ENCODE assay signal across 30 mouse cellular contexts in genomic region chr2:71634471-71634870, GRCm38 (mm10).
DNase-seq lines count a peak whose midpoint lies in the region; ATAC-seq and TF ChIP-seq lines count a peak whose summit lies in the region.
"Had no signal": no experiment of that assay in that cellular context is flagged by ENCODE, and none has a peak within 500 bp of the region (broad histone marks: within the 10 kb centered on the region; RNA-seq: fewer than 3 reads in every experiment).

No protein-coding gene starts in this region.

- DNase-seq in heart, adult 11 months = peak; percentile 55
- no peak for DNase-seq in heart, postnatal 14 days
- peak; percentile 28 for DNase-seq in 416B (ENCODE audit: low read depth)
- DNase-seq in brain, adult 2 months (ENCODE audit: low read depth, low spot score) = peak; percentile 66
- no peak for DNase-seq in stomach, postnatal 0 days (ENCODE audit: low spot score)
- no peak for DNase-seq in thymus, postnatal 10 days (ENCODE audit: low spot score in 2 of 2)
- DNase-seq: adrenal gland, adult 8-10 months; adrenal gland, postnatal 25 days; cerebellum, adult 11 months; cerebellum, adult 2 months; cerebellum, adult 9-11 months; cerebellum, postnatal 25 days; embryo, embryonic 11 days; gastrocnemius, postnatal 10 days; gastrocnemius, postnatal 36 days; heart, adult 18-20 months; heart, postnatal 36 days; kidney, adult 11 months had no signal

- no peak for TF ChIP-seq CTCF in stomach, postnatal 0 days (IDR thresholded peaks at IDR 0.05; ENCODE audit: low read depth)

- no peaks in the 10 kb centered on the region for H3K9me3 ChIP-seq in stomach, postnatal 0 days (ENCODE audit: control insufficient read depth, low read length)
- H3K9me3 ChIP-seq: embryonic facial prominence, embryonic 10.5 days; embryonic facial prominence, embryonic 13.5 days; forebrain, embryonic 12.5 days; forebrain, embryonic 15.5 days; heart, embryonic 13.5 days; hindbrain, embryonic 13.5 days; intestine, embryonic 15.5 days had no signal

- H3K4me2 ChIP-seq in stomach, postnatal 0 days (replicated peaks; ENCODE audit: low read depth) = no peak overlapping the region
- H3K4me2 ChIP-seq: embryonic facial prominence, embryonic 13.5 days; forebrain, embryonic 12.5 days; forebrain, embryonic 15.5 days; heart, embryonic 13.5 days; hindbrain, embryonic 13.5 days; intestine, embryonic 15.5 days had no signal

- ATAC-seq in megakaryocyte, adult 5-6 weeks (ENCODE audit: poor library complexity, severe bottlenecking) = peak; percentile 56; the same call in 1 of the 2 replicates
- ATAC-seq in stomach, postnatal 0 days (ENCODE audit: low FRiP score, low TSS enrichment) = no peak
- ATAC-seq: activated CD4-positive, CD25-positive, alpha-beta regulatory T cell, adult 4 months; forebrain, embryonic 15.5 days; hindbrain, embryonic 16.5 days; intestine, embryonic 15.5 days had no signal

- H3K9ac ChIP-seq in stomach, postnatal 0 days (ENCODE audit: low read length) = no peak overlapping the region
- H3K9ac ChIP-seq: embryonic facial prominence, embryonic 13.5 days; forebrain, embryonic 12.5 days; forebrain, embryonic 15.5 days; heart, embryonic 13.5 days; hindbrain, embryonic 13.5 days; intestine, embryonic 15.5 days had no signal

- H3K4me3 ChIP-seq in stomach, postnatal 0 days (ENCODE audit: low read depth, low read length) = no peak overlapping the region
- H3K4me3 ChIP-seq: embryonic facial prominence, embryonic 10.5 days; embryonic facial prominence, embryonic 13.5 days; erythroblast, embryonic 14.5 days; forebrain, embryonic 12.5 days; forebrain, embryonic 15.5 days; heart, embryonic 13.5 days; hindbrain, embryonic 10.5 days; hindbrain, embryonic 13.5 days; intestine, embryonic 15.5 days had no signal

- TF ChIP-seq EP300 in stomach, postnatal 0 days (optimal IDR thresholded peaks at IDR 0.05) = no peak

- H3K4me1 ChIP-seq in stomach, postnatal 0 days (replicated peaks; ENCODE audit: control insufficient read depth, insufficient read depth) = no peaks in the 10 kb centered on the region

- 58% methylated on average over 3 of the region's 3 CpGs for WGBS in stomach, postnatal 0 days

- H3K27me3 ChIP-seq in stomach, postnatal 0 days (ENCODE audit: control insufficient read depth, insufficient read depth, low read length) = no peaks in the 10 kb centered on the region
- H3K27me3 ChIP-seq: forebrain, embryonic 15.5 days; hindbrain, embryonic 13.5 days; intestine, embryonic 15.5 days had no signal

- H3K27ac ChIP-seq in stomach, postnatal 0 days (replicated peaks) = no peak overlapping the region
- H3K27ac ChIP-seq: embryonic facial prominence, embryonic 10.5 days; embryonic facial prominence, embryonic 13.5 days; forebrain, embryonic 12.5 days; forebrain, embryonic 15.5 days; heart, embryonic 13.5 days; hindbrain, embryonic 13.5 days; intestine, embryonic 15.5 days had no signal

- intact Hi-C loops in heart, postnatal 14 days (cut with DNase I) = no loop called here

- no peaks in the 10 kb centered on the region for H3K36me3 ChIP-seq in stomach, postnatal 0 days (ENCODE audit: control insufficient read depth, insufficient read depth, low read length)
- H3K36me3 ChIP-seq: embryonic facial prominence, embryonic 10.5 days; embryonic facial prominence, embryonic 13.5 days; forebrain, embryonic 12.5 days; forebrain, embryonic 15.5 days; heart, embryonic 13.5 days; hindbrain, embryonic 10.5 days; hindbrain, embryonic 13.5 days; intestine, embryonic 15.5 days had no signal

Comparison
In these comparisons a context has a peak if more than half of its experiments do, and no peak if none do; other contexts are left out.
1. DNase-seq: peak in heart, adult 11 months (single experiment), 416B (single experiment) and brain, adult 2 months (single experiment); none in heart, postnatal 14 days (0 of 2), stomach, postnatal 0 days (single experiment) and thymus, postnatal 10 days (0 of 2).